Mouse (Mus musculus): ENCODE data around the gene Asic2. TPM values are rescaled to one million over a fixed set of nuclear protein-coding genes. Genes with fewer than 3 reads are reported as not detected.

The Asic2 gene
- total RNA-seq, 1 experiment from 2014 or later, result 1.7 TPM

- no peak for DNase-seq
Measured at GRCm38 (mm10) chr11:81954398-81954797, 13.9 kb downstream of the Asic2 start.

- no peak for DNase-seq
Measured at GRCm38 (mm10) chr11:81948021-81948420, 20.2 kb downstream of the Asic2 start.

- peak; percentile 68 for DNase-seq
Measured at GRCm38 (mm10) chr11:81942167-81942566, 26.1 kb downstream of the Asic2 start.

- peak; percentile 71 for DNase-seq
Measured at GRCm38 (mm10) chr11:81940988-81941387, 27.3 kb downstream of the Asic2 start.

- DNase-seq, result peak; percentile 42
Measured at GRCm38 (mm10) chr11:81937516-81937915, 30.7 kb downstream of the Asic2 start.

- no peak for DNase-seq
Measured at GRCm38 (mm10) chr11:81926393-81926792, 41.9 kb downstream of the Asic2 start.

GRCm38 (mm10) chr11:81923626-81924025 lies 44.6 kb downstream of the Asic2 start:
- no peak for DNase-seq

GRCm38 (mm10) chr11:81923096-81923495 lies 45.2 kb downstream of the Asic2 start:
- no peak for DNase-seq

GRCm38 (mm10) chr11:81915501-81915900 lies 52.8 kb downstream of the Asic2 start:
- DNase-seq, result no peak

GRCm38 (mm10) chr11:81913071-81913470 lies 55.2 kb downstream of the Asic2 start:
- DNase-seq, result no peak

GRCm38 (mm10) chr11:81909397-81909894 lies 58.8 kb downstream of the Asic2 start:
- no peak for DNase-seq

- DNase-seq, result no peak
Measured at GRCm38 (mm10) chr11:81908760-81909159, 59.5 kb downstream of the Asic2 start.

GRCm38 (mm10) chr11:81902318-81902717 lies 65.9 kb downstream of the Asic2 start:
- DNase-seq, result no peak

- DNase-seq, result peak; percentile 71
Measured at GRCm38 (mm10) chr11:81897547-81898354, 70.5 kb downstream of the Asic2 start.

- no peak for DNase-seq
Measured at GRCm38 (mm10) chr11:81896511-81896910, 71.7 kb downstream of the Asic2 start.

- DNase-seq, result peak; percentile 10
Measured at GRCm38 (mm10) chr11:81871506-81872213, 96.6 kb downstream of the Asic2 start.

- DNase-seq, result no peak
Measured at GRCm38 (mm10) chr11:81865661-81866382, 102.4 kb downstream of the Asic2 start.

GRCm38 (mm10) chr11:81860250-81860972 lies 107.8 kb downstream of the Asic2 start, which contains the start of gene 5530401A14Rik:
TSS of gene 5530401A14Rik (plus strand) at chr11:81860673.
- DNase-seq, result peak; percentile 14

GRCm38 (mm10) chr11:81847773-81848490 lies 120.3 kb downstream of the Asic2 start:
- no peak for DNase-seq

GRCm38 (mm10) chr11:81845686-81846036 lies 122.6 kb downstream of the Asic2 start:
- DNase-seq, result no peak

GRCm38 (mm10) chr11:81845010-81845685 lies 123.1 kb downstream of the Asic2 start:
- DNase-seq, result peak; percentile 40
